Mouse (Mus musculus) thymus, adult 18-20 months (tissue): ENCODE data around the gene Traf3ip2.

Source experiments
- DNase-seq, 2 experiments: peaks; one replicate each; pipeline ENCODE4 v3.0.0; 2022; ENCODE audit warnings: mixed read lengths in 2 of 2

The Traf3ip2 gene

DNA sequence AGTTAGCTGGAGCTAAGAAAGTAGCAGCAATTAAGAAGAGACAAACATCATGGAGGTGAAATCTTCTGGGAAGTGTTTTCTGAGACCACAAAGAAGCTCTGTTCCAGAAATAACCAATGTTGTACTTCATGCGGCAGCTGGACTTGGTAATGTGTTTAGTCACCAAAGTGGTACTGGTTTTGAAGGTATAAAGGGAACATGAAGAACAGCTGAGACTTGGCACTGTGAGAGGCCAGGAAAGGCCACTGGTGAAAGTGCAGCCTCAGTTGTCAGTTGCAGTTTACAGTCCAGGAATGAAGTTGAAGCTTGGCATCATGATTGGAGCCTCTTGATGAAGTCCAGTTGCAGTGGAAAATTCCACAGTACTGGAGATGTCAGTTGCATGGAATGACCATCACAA is 6.3 kb upstream of the Traf3ip2 start:
- no peak for DNase-seq

- no peak for DNase-seq
Observed at GRCm38 (mm10) chr10:39611234-39611633, 1.5 kb upstream of the Traf3ip2 start.

GRCm38 (mm10) chr10:39612131-39612530 is 603 bp upstream of the Traf3ip2 start:
- DNase-seq = no peak

DNA sequence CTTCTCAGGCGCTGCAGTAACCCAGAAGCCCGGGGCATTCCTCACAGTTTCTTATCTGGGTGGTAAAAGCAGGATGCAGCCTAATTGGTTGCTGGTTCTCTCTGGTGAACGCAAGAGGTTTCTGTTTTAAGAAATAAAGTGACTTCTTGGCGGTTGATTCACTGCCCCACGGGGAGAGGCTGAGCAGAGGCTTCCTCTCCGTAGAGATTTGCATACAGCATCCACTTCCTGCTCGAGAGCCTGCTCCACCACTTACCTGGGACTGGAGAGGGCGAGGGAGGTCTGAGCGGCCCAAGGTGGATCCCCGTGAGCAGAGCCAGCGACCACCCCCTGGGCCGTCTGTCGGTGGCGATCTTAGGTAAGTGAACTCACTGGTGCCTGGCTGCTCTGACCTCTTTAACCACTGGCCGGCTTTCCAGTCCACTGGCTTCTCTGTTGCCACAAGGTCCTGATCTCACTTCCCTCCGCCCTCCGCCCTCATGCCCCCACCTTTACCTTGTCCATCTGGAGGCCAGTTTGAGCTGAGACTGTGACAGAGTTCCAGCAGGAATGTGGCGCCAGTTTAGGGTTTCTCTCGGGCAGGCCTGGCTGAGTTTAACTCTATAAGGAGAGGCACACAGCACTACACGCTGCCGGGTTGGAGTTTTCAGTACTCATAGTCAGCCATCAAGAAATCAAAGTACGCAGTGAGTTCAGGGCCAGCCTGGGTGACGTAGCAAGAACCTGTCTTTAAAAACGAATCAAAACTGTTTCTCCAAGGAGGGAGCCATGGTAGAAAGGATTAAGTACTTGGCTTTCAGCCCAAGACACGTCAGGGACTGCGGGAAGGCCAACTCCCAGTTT is 476 bp downstream of the Traf3ip2 start:
- peak; percentile 52 to 63 for DNase-seq

- DNase-seq = no peak
Observed at GRCm38 (mm10) chr10:39613973-39614372, 1.2 kb downstream of the Traf3ip2 start.

DNA sequence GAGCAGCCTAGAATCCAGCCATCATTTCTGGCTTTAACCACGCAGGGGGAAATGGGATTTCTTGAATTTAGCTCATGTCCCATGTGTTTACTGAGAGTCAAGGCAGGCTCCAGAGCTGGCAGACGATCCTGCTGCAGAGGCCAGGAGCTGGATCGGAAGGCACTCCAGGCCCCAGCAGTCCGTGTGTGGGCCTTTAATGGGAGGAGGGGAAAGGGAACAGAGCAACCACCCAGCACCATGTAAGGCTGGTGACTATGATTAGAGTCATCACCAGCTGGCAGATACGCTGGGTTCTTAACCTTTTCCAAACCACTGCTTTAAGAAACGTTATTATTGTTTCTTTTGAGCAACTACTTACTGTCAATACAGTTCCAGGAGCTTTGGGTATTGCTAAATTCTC is 1.9 kb downstream of the Traf3ip2 start:
- DNase-seq = no peak

DNA sequence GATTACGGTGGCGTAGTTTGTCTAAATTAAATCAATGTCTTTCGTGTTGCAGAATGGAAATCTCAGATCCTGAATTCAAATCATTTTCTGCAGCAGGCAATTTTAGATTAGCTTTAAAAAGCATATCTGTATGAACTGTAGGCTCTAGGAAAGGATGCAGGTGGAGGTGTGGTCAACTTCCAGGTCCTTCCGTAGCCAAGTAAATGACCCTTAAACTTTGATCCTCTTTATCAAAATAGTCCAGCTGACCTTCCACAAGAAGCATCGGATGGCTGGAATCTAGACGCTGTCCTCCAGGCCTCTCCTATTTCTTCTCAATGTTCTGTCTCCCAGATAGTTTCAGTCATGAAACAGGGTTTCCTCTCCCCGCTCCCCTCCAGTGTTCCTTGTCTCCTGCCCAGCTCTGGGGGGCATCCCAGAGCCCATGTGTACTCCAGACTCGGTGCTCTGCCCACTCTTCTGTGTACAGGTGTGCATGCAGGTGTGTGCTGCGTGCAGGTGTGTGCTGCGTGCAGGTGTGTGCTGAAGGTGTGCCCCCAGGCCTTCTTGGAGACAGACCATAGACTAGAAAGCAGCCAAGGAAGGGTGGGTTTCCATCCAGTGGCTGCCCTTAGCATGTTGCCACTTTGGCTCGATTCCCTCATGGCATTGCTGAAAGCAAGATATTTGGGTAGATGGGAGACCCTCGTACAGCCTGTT is 2.9 kb downstream of the Traf3ip2 start:
- no peak for DNase-seq

DNA sequence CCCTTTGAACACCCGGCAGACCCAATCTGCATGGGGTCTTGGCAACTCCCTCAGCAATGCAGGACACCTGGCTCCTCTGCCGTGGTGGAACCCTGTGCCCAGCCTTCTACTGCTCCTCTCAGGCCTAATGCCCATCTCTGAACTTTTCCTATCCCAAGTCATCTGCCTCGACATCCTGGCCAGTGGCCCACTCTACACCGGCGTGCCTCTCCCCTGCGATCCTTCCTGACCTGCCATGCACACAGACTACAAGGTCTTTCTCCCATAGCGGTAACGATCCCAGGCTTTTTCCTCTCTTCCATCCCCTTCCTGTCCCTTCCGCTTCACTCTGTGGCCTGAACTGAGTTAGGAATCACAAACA is 3.5 kb downstream of the Traf3ip2 start:
- no peak for DNase-seq

DNA sequence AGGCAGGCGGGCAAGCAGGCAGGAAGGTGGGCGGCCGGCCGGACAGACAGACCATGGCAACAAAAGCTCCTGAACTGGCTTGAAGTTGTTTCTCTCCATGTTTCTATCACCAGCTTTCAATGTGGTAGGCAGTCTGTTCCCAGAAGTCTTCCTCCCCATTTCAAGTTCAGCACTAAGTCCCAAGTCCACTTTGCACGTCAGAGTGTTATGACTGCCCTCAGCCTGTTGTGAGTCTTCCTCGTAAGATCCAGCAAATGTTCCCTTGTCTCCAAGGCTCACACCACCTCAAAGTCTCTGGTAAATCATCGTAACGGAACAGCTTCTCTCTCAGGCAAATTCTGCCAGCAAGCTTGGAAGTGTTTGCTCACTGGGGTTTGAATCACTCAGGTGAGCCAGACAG is 3.9 kb downstream of the Traf3ip2 start:
- no peak for DNase-seq

DNA sequence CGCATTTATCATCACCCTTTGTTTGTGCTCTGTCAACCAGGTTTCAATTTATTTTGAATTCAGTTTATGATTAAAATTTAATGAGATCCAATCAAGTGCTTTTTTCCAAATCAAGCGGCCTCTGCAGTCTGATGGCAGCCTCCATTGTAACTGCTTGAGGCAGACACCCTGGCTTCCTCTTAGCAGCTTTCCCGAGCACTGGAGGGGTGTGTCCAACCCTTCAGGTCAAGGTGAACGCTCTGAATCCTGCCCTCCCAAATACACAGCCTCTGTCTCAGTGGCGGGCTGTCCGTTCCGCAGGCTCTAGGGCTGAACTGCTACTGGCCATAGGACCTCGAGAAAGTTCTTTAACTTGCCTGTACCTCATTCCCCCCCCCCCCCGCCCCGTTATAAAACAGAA is 5.7 kb downstream of the Traf3ip2 start:
- DNase-seq = no peak

- no peak for DNase-seq
Observed at GRCm38 (mm10) chr10:39620626-39621025, 7.9 kb downstream of the Traf3ip2 start.

DNA sequence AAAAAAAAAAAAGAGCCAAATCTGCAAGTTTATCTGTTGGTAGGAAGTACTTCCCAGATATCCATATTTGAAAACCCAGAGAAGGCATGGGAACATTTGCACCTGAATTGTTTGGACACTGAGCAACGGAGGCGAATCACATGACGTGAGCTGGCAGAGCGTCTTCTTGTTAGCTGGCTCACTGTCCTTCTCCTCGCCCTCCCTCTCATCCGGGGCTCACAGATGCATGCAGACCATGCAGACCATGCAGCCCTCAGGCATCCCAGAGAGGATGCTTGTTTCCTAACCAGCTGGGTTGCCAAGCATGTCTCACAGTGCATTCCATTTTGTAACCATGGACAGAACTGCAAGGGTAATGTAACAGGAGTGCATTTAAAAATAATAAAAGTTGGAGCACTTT is 11.1 kb downstream of the Traf3ip2 start:
- DNase-seq = no peak

DNA sequence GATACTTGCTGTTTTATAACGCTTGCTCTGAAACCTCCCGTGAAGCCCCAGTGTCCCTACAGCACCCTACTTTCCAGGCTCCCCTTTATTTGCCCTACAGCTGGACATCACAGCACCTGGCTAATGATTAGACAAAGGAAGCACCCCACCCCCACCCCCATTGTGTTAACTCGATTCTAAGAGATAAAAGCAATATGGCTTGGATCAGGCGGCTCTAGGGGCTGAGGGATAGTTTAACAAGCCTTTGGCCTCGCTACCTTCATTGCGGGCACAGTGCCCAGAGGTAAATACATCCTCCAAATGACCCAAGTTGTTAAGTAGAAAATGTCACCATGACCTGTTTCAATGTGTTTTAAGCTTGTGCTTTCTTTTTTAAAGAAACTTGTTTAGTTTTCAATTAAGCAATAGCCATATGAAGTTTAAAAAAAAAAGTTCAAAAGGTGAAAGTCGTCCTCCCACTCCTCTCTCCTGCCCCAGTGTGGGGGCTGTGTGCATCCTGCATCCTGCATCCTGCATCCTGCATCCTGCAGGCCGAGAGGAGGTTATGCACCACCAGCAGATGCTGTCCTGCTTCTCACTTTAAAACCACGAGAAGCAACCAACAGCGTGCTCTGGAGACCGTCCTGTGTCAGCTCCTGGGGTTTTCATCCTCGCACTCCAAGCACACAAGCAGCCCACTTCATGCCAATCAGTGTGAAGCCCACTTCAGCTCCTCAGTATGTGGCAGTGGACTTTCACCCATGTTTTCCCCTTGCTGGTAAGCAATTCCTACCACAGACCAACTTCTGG is 12.3 kb downstream of the Traf3ip2 start:
- DNase-seq = no peak

GRCm38 (mm10) chr10:39625626-39626260 is 13.0 kb downstream of the Traf3ip2 start:
- no peak for DNase-seq

- DNase-seq = no peak
Observed at GRCm38 (mm10) chr10:39626376-39626775, 13.6 kb downstream of the Traf3ip2 start.

DNA sequence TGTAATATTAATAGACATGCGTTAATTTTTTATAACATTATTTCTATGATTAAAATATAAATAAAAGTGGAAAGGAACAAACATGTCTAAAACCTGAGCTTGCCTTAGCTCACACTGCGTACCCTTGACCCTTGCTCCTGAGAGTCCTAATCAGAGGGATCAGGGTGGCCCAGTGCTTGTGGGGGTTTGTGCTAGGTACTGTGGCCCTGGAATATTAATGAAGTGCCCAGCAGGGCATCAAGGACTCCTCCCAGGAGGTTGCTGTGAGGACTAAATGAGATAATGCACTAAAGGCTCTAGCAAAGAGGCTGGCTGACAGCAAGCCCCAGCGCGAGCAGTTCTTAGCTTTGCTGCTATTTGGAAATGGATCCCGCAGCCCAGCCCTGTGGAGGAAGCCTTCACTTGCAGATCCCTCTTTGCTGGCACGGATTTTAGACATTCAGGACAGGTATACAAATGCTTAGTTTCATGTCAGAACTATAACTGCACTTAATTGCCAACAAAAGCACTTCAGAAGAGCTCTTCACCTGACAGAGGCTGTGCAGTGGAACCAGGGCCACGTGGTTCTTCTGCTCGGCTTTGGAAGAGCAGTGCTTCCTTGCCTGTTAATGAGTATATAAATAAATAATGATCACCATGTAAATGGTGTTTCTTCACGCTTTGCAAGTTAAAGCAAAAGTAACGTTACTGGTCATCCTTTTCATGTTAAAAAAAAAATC is 16.2 kb downstream of the Traf3ip2 start:
- no peak for DNase-seq

- DNase-seq = no peak
Observed at GRCm38 (mm10) chr10:39629746-39630552, 17.2 kb downstream of the Traf3ip2 start.

DNA sequence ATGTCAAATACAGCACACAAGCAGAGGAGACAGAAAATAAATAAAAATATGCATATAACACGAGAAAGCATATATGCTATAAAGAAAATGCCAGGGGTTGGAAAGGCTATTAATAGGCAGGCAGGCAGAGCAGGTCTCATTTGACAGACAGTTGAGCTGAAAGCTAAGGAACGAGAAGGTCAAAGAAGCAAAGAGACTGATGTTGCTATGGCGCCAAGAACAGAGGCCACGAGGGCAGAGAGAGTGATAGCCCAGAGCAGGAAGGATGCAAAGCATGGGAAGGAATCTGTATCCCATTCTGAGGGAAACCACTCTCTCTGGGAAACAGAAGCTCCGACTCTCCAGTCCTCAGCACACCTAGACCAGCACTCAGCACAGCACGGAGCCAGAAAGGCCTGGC is 18.1 kb downstream of the Traf3ip2 start:
- DNase-seq = no peak

DNA sequence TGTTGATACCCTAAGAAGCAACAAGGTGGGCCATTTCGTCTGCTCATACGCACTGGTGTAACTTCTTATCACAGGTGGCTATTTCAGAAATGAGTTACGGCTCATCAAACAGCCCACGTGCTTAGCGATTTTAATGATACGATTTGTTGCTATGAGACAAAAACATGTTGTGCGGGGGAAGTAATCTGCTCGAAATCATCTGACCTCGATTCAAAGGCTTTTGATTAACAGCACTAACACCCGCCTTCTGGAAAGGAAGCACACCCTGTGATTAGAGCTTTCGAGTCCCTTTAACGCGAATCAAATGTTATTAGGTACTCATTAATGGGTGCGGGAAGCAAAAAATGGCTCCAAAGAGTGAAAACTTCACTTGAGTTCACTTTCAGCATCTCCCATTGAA is 18.9 kb downstream of the Traf3ip2 start:
- no peak for DNase-seq

GRCm38 (mm10) chr10:39633379-39633778 is 20.6 kb downstream of the Traf3ip2 start:
- DNase-seq = no peak

- no peak for DNase-seq
Observed at GRCm38 (mm10) chr10:39634423-39635101, 21.8 kb downstream of the Traf3ip2 start.
